Mouse (Mus musculus) liver, adult 2 months (tissue): ENCODE measurements around the gene Fbxl21.

Experiments
- CTCF ChIP-seq: fragments of 200-500 bp; IDR thresholded peaks from 2 replicates; pipeline ENCODE4 v1.5.1; 2011; ENCODE audit warnings: low read depth, low read length, control low read depth
- POLR2A ChIP-seq: fragments of 200-500 bp; IDR thresholded peaks from 2 replicates; pipeline ENCODE4 v1.6.1; 2011; ENCODE audit warnings: low read length, control low read depth; ENCODE audit not compliant: insufficient read depth; ENCODE audit errors: extremely low read depth

- no peak for TF ChIP-seq CTCF
- TF ChIP-seq POLR2A, result no peak
Observed at GRCm38 (mm10) chr13:56534931-56535330, 12.7 kb downstream of the Fbxl21 start.
